Mouse (Mus musculus): ENCODE measurements around the gene Gspt1.

GRCm38 (mm10) chr16:11247791-11248190 is 6.3 kb downstream of the Gspt1 start:
- TF ChIP-seq EP300 (IDR thresholded peaks at IDR 0.05; ENCODE audit: low read depth): no peak
- no peak for TF ChIP-seq CTCF (IDR thresholded peaks at IDR 0.05; ENCODE audit: low read depth)
